Mouse (Mus musculus): ENCODE results near the gene Ppfibp2.

- TF ChIP-seq CTCF (IDR thresholded peaks at IDR 0.05; ENCODE audit: low read depth) (no peak), EP300 (IDR thresholded peaks at IDR 0.05; ENCODE audit: low read depth) (no peak)
Measured at GRCm38 (mm10) chr7:107560675-107561074, 34.3 kb upstream of the Ppfibp2 start.
